Mouse (Mus musculus): ENCODE data around the gene Gm44511. TPM values are rescaled to one million over a fixed set of nuclear protein-coding genes. Genes with fewer than 3 reads are reported as not detected.
"Not testable (repeated sequence)": the region's sequence is repeated elsewhere in the genome, so short reads cannot be mapped to it uniquely, and the experiment has no call there.

The Gm44511 gene
- polyA plus RNA-seq, 1 experiment = not detected

DNA sequence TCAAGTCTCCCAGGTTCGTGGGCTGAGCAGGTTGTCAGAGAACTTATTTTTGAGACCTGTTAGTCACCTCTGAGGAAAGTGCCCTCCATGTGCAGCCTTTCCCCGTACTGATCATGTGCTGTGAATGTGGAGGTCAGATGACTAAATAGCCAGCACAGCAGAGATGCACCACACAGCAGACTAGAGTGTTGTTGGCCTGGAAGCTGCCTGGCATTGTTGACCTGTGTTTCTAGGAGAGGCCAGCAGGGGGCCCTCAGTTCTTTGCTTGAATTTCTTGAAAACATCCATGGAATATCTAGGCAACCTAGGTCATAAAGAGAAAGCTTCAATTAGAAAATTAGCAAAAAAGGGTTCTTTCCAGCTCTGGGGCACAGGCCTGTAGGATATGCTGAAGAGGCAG, 23.8 kb upstream of the Gm44511 start:
- TF ChIP-seq CTCF (IDR thresholded peaks at IDR 0.05; ENCODE audit: borderline replicate concordance, extremely low read depth, insufficient read depth, insufficient read length) = peak; percentile 69
- TF ChIP-seq POLR2A (IDR thresholded peaks at IDR 0.05; ENCODE audit: borderline replicate concordance, extremely low read depth, insufficient read depth, insufficient read length, poor library complexity, severe bottlenecking) = no peak
- DNase-seq (ENCODE audit: low read depth) = peak; percentile 73

- DNase-seq (ENCODE audit: low read depth) = no peak
- TF ChIP-seq CTCF (IDR thresholded peaks at IDR 0.05; ENCODE audit: borderline replicate concordance, extremely low read depth, insufficient read depth, insufficient read length) (no peak), POLR2A (IDR thresholded peaks at IDR 0.05; ENCODE audit: borderline replicate concordance, extremely low read depth, insufficient read depth, insufficient read length, poor library complexity, severe bottlenecking) (no peak)
Observed at GRCm38 (mm10) chr6:128847401-128847800, 21.3 kb upstream of the Gm44511 start.

DNA sequence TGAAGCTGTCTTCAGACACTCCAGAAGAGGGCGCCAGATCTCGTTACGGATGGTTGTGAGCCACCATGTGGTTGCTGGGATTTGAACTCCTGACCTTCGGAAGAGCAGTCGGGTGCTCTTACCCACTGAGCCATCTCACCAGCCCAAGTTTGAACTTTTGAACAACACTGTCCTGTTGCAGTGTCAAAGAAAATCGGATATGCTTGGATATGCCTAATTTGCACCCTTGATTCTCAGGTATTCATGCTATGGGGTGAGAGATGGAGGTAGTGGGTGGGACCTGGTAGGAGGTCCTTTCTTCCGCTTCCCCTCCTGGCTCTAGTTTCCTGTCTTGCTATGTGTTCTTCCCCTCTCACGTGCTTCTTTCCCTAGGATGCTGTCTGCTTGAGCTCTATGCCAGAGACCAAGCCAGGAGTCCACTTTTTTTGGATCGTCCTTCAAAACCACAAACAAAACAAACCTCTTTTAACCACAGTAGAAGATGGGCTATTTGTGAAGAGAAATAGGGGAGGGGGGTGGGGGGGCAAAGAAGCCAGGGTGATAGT, 20.0 kb upstream of the Gm44511 start:
- no peak for TF ChIP-seq CTCF (IDR thresholded peaks at IDR 0.05; ENCODE audit: borderline replicate concordance, extremely low read depth, insufficient read depth, insufficient read length)
- TF ChIP-seq POLR2A (IDR thresholded peaks at IDR 0.05; ENCODE audit: borderline replicate concordance, extremely low read depth, insufficient read depth, insufficient read length, poor library complexity, severe bottlenecking) = no peak
- no peak for DNase-seq (ENCODE audit: low read depth)

GRCm38 (mm10) chr6:128845319-128845979, 19.3 kb upstream of the Gm44511 start:
- TF ChIP-seq POLR2A (IDR thresholded peaks at IDR 0.05; ENCODE audit: borderline replicate concordance, extremely low read depth, insufficient read depth, insufficient read length, poor library complexity, severe bottlenecking) = no peak
- TF ChIP-seq CTCF (IDR thresholded peaks at IDR 0.05; ENCODE audit: borderline replicate concordance, extremely low read depth, insufficient read depth, insufficient read length) = peak; percentile 99
- peak; percentile 90 for DNase-seq (ENCODE audit: low read depth)

GRCm38 (mm10) chr6:128844586-128845080, 18.5 kb upstream of the Gm44511 start:
- TF ChIP-seq POLR2A (IDR thresholded peaks at IDR 0.05; ENCODE audit: borderline replicate concordance, extremely low read depth, insufficient read depth, insufficient read length, poor library complexity, severe bottlenecking) (no peak), CTCF (IDR thresholded peaks at IDR 0.05; ENCODE audit: borderline replicate concordance, extremely low read depth, insufficient read depth, insufficient read length) (no peak)

DNA sequence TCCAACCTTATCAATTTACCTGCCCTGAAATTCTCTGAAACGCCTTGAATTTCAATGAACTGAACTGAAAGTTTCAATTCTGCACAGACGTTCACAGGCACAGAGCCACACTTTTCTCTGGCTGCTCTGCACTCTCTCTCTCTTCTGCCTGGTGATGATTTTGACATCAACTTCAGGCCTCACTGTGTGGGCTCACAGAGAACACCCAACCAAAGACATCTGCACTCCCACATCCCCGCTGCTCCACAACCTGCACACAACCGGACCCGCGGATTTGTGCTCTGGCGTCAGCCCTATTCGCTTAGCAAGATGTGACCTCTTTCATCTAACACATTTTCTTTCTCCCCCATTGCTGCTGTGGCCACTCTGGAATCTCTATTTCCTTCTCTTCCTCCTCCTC, 18.0 kb upstream of the Gm44511 start:
- TF ChIP-seq POLR2A (IDR thresholded peaks at IDR 0.05; ENCODE audit: borderline replicate concordance, extremely low read depth, insufficient read depth, insufficient read length, poor library complexity, severe bottlenecking) = no peak
- no peak for TF ChIP-seq CTCF (IDR thresholded peaks at IDR 0.05; ENCODE audit: borderline replicate concordance, extremely low read depth, insufficient read depth, insufficient read length)
- DNase-seq (ENCODE audit: low read depth) = peak; percentile 27

More at GRCm38 (mm10) chr6:128844586-128845080, 18.5 kb upstream of the Gm44511 start:
- peak; percentile 6 for DNase-seq (ENCODE audit: low read depth)

- TF ChIP-seq POLR2A (IDR thresholded peaks at IDR 0.05; ENCODE audit: borderline replicate concordance, extremely low read depth, insufficient read depth, insufficient read length, poor library complexity, severe bottlenecking) = no peak
- TF ChIP-seq CTCF (IDR thresholded peaks at IDR 0.05; ENCODE audit: borderline replicate concordance, extremely low read depth, insufficient read depth, insufficient read length) = no peak
- peak; percentile 76 for DNase-seq (ENCODE audit: low read depth)
Observed at GRCm38 (mm10) chr6:128843479-128843992, 17.4 kb upstream of the Gm44511 start.

DNA sequence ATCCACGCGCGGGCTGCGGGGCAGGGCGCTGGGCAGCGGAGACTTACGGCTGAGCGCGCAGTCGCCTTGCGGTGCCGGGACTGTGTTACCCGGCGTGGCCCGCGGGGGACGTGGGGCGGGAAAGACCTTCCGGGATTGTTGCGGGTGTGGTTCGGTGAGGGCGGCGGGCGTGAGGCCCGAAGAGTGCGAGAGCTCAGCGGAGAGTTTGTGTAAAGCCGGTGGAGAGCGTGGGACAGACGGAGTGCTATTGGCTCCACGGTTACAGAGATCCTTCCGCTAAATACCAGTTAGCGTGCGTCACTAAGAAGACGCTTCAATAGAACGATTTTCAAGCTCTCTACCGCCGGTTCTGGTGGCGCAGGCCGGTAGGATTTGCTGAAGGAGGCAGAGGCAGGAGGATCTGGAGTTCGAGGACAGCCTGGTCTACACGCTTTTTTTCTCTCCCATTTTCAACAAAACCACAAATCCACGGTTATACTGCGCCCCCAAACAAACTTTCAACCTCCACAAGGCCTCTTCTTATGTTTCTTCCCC, 16.9 kb upstream of the Gm44511 start:
- peak; percentile 99 for DNase-seq (ENCODE audit: low read depth)
- TF ChIP-seq CTCF (IDR thresholded peaks at IDR 0.05; ENCODE audit: borderline replicate concordance, extremely low read depth, insufficient read depth, insufficient read length) = no peak
- 0 out of 2 replicates have a peak, but pooled peaks have one; percentile 13 for TF ChIP-seq POLR2A (IDR thresholded peaks at IDR 0.05; ENCODE audit: borderline replicate concordance, extremely low read depth, insufficient read depth, insufficient read length, poor library complexity, severe bottlenecking)

GRCm38 (mm10) chr6:128842356-128842944, 16.3 kb upstream of the Gm44511 start:
- TF ChIP-seq CTCF (IDR thresholded peaks at IDR 0.05; ENCODE audit: borderline replicate concordance, extremely low read depth, insufficient read depth, insufficient read length) = no peak
- no peak for TF ChIP-seq POLR2A (IDR thresholded peaks at IDR 0.05; ENCODE audit: borderline replicate concordance, extremely low read depth, insufficient read depth, insufficient read length, poor library complexity, severe bottlenecking)
- DNase-seq (ENCODE audit: low read depth) = no peak

GRCm38 (mm10) chr6:128841327-128842089, 15.4 kb upstream of the Gm44511 start:
- TF ChIP-seq POLR2A (IDR thresholded peaks at IDR 0.05; ENCODE audit: borderline replicate concordance, extremely low read depth, insufficient read depth, insufficient read length, poor library complexity, severe bottlenecking) = no peak
- no peak for TF ChIP-seq CTCF (IDR thresholded peaks at IDR 0.05; ENCODE audit: borderline replicate concordance, extremely low read depth, insufficient read depth, insufficient read length)
- peak; percentile 11 for DNase-seq (ENCODE audit: low read depth)

GRCm38 (mm10) chr6:128840669-128841068, 14.6 kb upstream of the Gm44511 start:
- DNase-seq (ENCODE audit: low read depth) = not testable (repeated sequence)

Data from brain, embryonic 14.5 days (tissue).